9 mouse cellular contexts compared by ENCODE assay signal in the genomic region with DNA sequence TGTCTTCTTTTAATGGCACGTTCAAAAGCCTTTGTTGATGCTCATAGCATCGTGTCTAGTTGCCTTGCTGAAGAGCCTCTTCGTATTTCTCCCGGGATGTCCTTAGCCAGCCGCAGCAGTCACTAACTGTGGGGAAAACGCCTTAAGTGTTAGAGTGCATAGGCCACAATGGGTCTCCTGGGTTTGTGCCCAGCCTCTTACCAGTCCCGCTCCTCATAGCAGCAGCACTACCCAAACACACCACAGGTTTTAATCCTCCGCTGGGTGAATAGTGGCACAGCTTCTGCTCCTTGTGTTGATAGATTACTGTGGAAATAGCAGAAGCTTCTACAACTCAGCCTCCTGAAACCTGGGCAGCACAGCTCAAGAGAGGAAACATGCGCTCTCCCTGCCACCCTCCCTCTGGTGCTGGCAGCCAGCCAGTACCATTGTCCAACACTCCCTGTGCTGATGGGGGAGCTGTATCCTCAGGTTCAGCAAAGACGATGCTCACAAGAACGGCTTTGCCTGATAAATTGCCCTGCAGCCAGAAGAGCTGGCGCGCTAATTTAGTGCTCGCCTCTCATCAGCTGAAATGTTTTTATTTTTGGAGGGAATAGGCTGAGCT. TPM values are rescaled to one million over a fixed set of nuclear protein-coding genes. Genes with fewer than 3 reads are reported as not detected.
DNase-seq lines count a peak whose midpoint lies in the region; ATAC-seq lines count a peak whose summit lies in the region.
"Had no signal": no experiment of that assay in that cellular context is flagged by ENCODE, and none has a peak within 500 bp of the region (broad histone marks: within the 10 kb centered on the region; RNA-seq: fewer than 3 reads in every experiment).

No protein-coding gene starts in this region.

- no peak overlapping the region for H3K4me2 ChIP-seq in kidney, embryonic 15.5 days
- no peak overlapping the region for H3K4me2 ChIP-seq in midbrain, embryonic 12.5 days (replicated peaks)
- no peak overlapping the region for H3K4me2 ChIP-seq in stomach, embryonic 15.5 days
- H3K4me2 ChIP-seq: limb, embryonic 15.5 days had no signal

- no peak overlapping the region for H3K9ac ChIP-seq in kidney, embryonic 15.5 days
- H3K9ac ChIP-seq in midbrain, embryonic 12.5 days (replicated peaks) = no peak overlapping the region
- no peak overlapping the region for H3K9ac ChIP-seq in stomach, embryonic 15.5 days
- H3K9ac ChIP-seq: limb, embryonic 15.5 days had no signal

- DNase-seq in kidney, adult 11 months = peak; percentile 34
- DNase-seq in cerebellum, postnatal 36 days = peak; percentile 87 to 92
- peak; percentile 6 for DNase-seq in heart, postnatal 25 days (ENCODE audit: low spot score)
- peak; percentile 44 to 45 for DNase-seq in layer of hippocampus, adult 8-10 months (ENCODE audit: low spot score in 2 of 2)
- no peak for DNase-seq in natural killer cell, adult 2 months (ENCODE audit: low spot score in 2 of 2)

- no peak overlapping the region for H3K27ac ChIP-seq in kidney, embryonic 15.5 days
- H3K27ac ChIP-seq in midbrain, embryonic 12.5 days (replicated peaks) = peak overlapping the region; percentile 35
- H3K27ac ChIP-seq in stomach, embryonic 15.5 days = no peak overlapping the region
- H3K27ac ChIP-seq: limb, embryonic 15.5 days had no signal

- no peak overlapping the region for H3K4me3 ChIP-seq in kidney, embryonic 15.5 days (replicated peaks)
- H3K4me3 ChIP-seq in midbrain, embryonic 12.5 days = no peak overlapping the region
- H3K4me3 ChIP-seq in stomach, embryonic 15.5 days (replicated peaks) = no peak overlapping the region
- H3K4me3 ChIP-seq: limb, embryonic 15.5 days had no signal

- intact Hi-C loops in heart, postnatal 25 days (cut with DNase I) = no loop called here

- no peak for ATAC-seq in kidney, embryonic 15.5 days (replicated peaks; ENCODE audit: low FRiP score)
- ATAC-seq in midbrain, embryonic 12.5 days (ENCODE audit: low FRiP score, low read depth) = peak; percentile 84
- ATAC-seq in stomach, embryonic 15.5 days (ENCODE audit: insufficient read depth, low FRiP score, low read depth) = 0 out of 2 replicates have a peak, but pooled peaks have one; percentile 39

- peaks cover 4% of the 10 kb centered on the region; the same call in 1 of the 2 replicates for H3K4me1 ChIP-seq in kidney, embryonic 15.5 days
- H3K4me1 ChIP-seq in midbrain, embryonic 12.5 days = peaks cover 21% of the 10 kb centered on the region
- H3K4me1 ChIP-seq in stomach, embryonic 15.5 days = no peaks in the 10 kb centered on the region
- H3K4me1 ChIP-seq: limb, embryonic 15.5 days had no signal

- H3K36me3 ChIP-seq in kidney, embryonic 15.5 days = no peaks in the 10 kb centered on the region
- no peaks in the 10 kb centered on the region for H3K36me3 ChIP-seq in midbrain, embryonic 12.5 days
- no peaks in the 10 kb centered on the region for H3K36me3 ChIP-seq in stomach, embryonic 15.5 days
- H3K36me3 ChIP-seq: limb, embryonic 15.5 days had no signal

- WGBS in kidney, embryonic 15.5 days = 65% methylated on average over 14 of the region's 14 CpGs
- 50% methylated on average over 14 of the region's 14 CpGs for WGBS in midbrain, embryonic 12.5 days
- 70% methylated on average over 14 of the region's 14 CpGs for WGBS in stomach, embryonic 15.5 days

- H3K27me3 ChIP-seq in kidney, embryonic 15.5 days = no peaks in the 10 kb centered on the region
- H3K27me3 ChIP-seq in midbrain, embryonic 12.5 days = peaks cover 8% of the 10 kb centered on the region; the same call in 1 of the 2 replicates
- no peaks in the 10 kb centered on the region for H3K27me3 ChIP-seq in stomach, embryonic 15.5 days (replicated peaks)
- H3K27me3 ChIP-seq: limb, embryonic 15.5 days had no signal

- H3K9me3 ChIP-seq in kidney, embryonic 15.5 days (replicated peaks) = no peaks in the 10 kb centered on the region
- H3K9me3 ChIP-seq in midbrain, embryonic 12.5 days = no peaks in the 10 kb centered on the region
- no peaks in the 10 kb centered on the region for H3K9me3 ChIP-seq in stomach, embryonic 15.5 days
- H3K9me3 ChIP-seq: limb, embryonic 15.5 days had no signal

RNA-seq across cellular contexts. Expression of a gene that starts 27.3 kb away (rescaled TPM):
- not detected in 2 replicates for polyA plus RNA-seq in kidney, embryonic 15.5 days (2015; fragmentation: Nextera tagmentation; extraction: Ambion mirVana)
- not detected for total RNA-seq in heart, postnatal 25 days (2021)
- not detected for total RNA-seq in layer of hippocampus, adult 8-10 months (2022)
- polyA plus RNA-seq in midbrain, embryonic 12.5 days (2016; fragmentation: Nextera tagmentation; extraction: Ambion mirVana) = not detected in 2 replicates
- not detected in 2 replicates for polyA plus RNA-seq in stomach, embryonic 15.5 days (2015; fragmentation: Nextera tagmentation; extraction: Ambion mirVana)
- polyA plus RNA-seq: limb, embryonic 15.5 days had no signal

Comparison
In these comparisons a context has a peak if more than half of its experiments do, and no peak if none do; other contexts are left out.
1. DNase-seq: peak in kidney, adult 11 months (single experiment), cerebellum, postnatal 36 days (2 of 2), heart, postnatal 25 days (single experiment) and layer of hippocampus, adult 8-10 months (2 of 2); none in natural killer cell, adult 2 months (0 of 2).